Mouse (Mus musculus) MEL (cell line): Measurements from ENCODE around the gene Slc2a2.

Experiments used
- CTCF ChIP-seq, 3 experiments: IDR thresholded peaks in 2 of 3; conservative IDR thresholded peaks in 1 of 3; 2 replicates each; pipeline ENCODE4 v1.5.1; 2011 to 2012; ENCODE audit warnings: low read length in 3 of 3, low read depth in 2 of 3, mild to moderate bottlenecking in 2 of 3, improper control_type of control experiment in 1 of 3, inconsistent platforms in 1 of 3, mixed read lengths in 1 of 3, moderate library complexity in 1 of 3; ENCODE audit not compliant: control insufficient read depth in 1 of 3, insufficient read depth in 1 of 3, poor library complexity in 1 of 3, severe bottlenecking in 1 of 3
- E2F4 ChIP-seq: IDR thresholded peaks from 2 replicates; pipeline ENCODE4 v1.6.1; 2011; ENCODE audit warnings: low read depth, low read length, improper control_type of control experiment, borderline replicate concordance
- ETS1 ChIP-seq: IDR thresholded peaks from 2 replicates; pipeline ENCODE4 v1.6.1; 2012; ENCODE audit warnings: low read depth, mild to moderate bottlenecking, inconsistent platforms, low read length, improper control_type of control experiment, moderate library complexity
- GABPA ChIP-seq: IDR thresholded peaks from 2 replicates; pipeline ENCODE4 v1.6.1; 2012; ENCODE audit warnings: low read depth, mild to moderate bottlenecking, inconsistent platforms, low read length, improper control_type of control experiment, moderate library complexity
- HCFC1 ChIP-seq: IDR thresholded peaks from 2 replicates; pipeline ENCODE4 v1.6.1; 2012; ENCODE audit warnings: low read depth, mild to moderate bottlenecking, inconsistent platforms, low read length, improper control_type of control experiment, moderate library complexity
- MYB ChIP-seq: IDR thresholded peaks from 2 replicates; pipeline ENCODE4 v1.6.1; 2011; ENCODE audit warnings: mild to moderate bottlenecking, low read depth, low read length, improper control_type of control experiment
- POLR2AphosphoS2 ChIP-seq: IDR thresholded peaks from 2 replicates; pipeline ENCODE4 v1.6.1; 2011; ENCODE audit warnings: low read length, improper control_type of control experiment
- UBTF ChIP-seq: IDR thresholded peaks from 2 replicates; pipeline ENCODE4 v1.6.1; 2012; ENCODE audit warnings: low read depth, mild to moderate bottlenecking, inconsistent platforms, low read length, improper control_type of control experiment, moderate library complexity, borderline replicate concordance; ENCODE audit not compliant: insufficient read depth
- ZKSCAN1 ChIP-seq: IDR thresholded peaks from 2 replicates; pipeline ENCODE4 v1.6.1; 2012; ENCODE audit warnings: low read depth, mild to moderate bottlenecking, inconsistent platforms, low read length, improper control_type of control experiment, moderate library complexity

- no peak for TF ChIP-seq UBTF
- TF ChIP-seq CTCF (IDR thresholded peaks at IDR 0.05 in 2 of 3, conservative IDR thresholded peaks at IDR 0.05 in 1 of 3; ENCODE audit: control insufficient read depth in 1 of 3, insufficient read depth in 1 of 3, low read depth in 2 of 3, low read length in 3 of 3, poor library complexity in 1 of 3, severe bottlenecking in 1 of 3), result peak in 2 of 3 experiments; percentile 50 to 57; a peak in 4 of 6 replicates
- no peak for TF ChIP-seq GABPA
- no peak for TF ChIP-seq MYB
- no peak for TF ChIP-seq ETS1
- TF ChIP-seq POLR2AphosphoS2, result no peak
- no peak for TF ChIP-seq HCFC1
- no peak for TF ChIP-seq ZKSCAN1
- TF ChIP-seq E2F4, result no peak
These were observed 12.0 kb downstream of the Slc2a2 start for GRCm38 (mm10) chr3:28709740-28710139.
